Mouse (Mus musculus) CH12.LX (cell line): Measurements from ENCODE around the gene Emc9. TPM values are rescaled to one million over a fixed set of nuclear protein-coding genes. Genes with fewer than 3 reads are reported as not detected.

Source experiments
- DNase-seq: peaks from one replicate; pipeline ENCODE4 v3.0.0-alpha.2; 2013; ENCODE audit errors: extremely low read depth
- H3K27ac ChIP-seq: 2 replicates; pipeline ENCODE4 v1.5.1; 2012; ENCODE audit warnings: low read depth, mild to moderate bottlenecking, control low read depth, moderate library complexity; ENCODE audit not compliant: insufficient read depth
- H3K27me3 ChIP-seq: replicated peaks from 2 replicates; pipeline ENCODE3; 2012; ENCODE audit warnings: inconsistent platforms
- H3K36me3 ChIP-seq, 2 experiments: replicated peaks in 1 of 2; 2 replicates each; pipeline versions ENCODE3 to v1.6.1; 2012; ENCODE audit warnings: inconsistent platforms in 1 of 2, low read length in 1 of 2, mild to moderate bottlenecking in 1 of 2, mixed read lengths in 1 of 2, moderate library complexity in 1 of 2; ENCODE audit not compliant: control insufficient read depth in 1 of 2, insufficient read depth in 1 of 2
- H3K4me1 ChIP-seq, 2 experiments: 2 replicates each; pipeline ENCODE4 v1.6.1; 2012; ENCODE audit warnings: inconsistent platforms in 1 of 2, moderate library complexity in 1 of 2; ENCODE audit not compliant: insufficient read depth in 2 of 2, control insufficient read depth in 1 of 2
- H3K4me2 ChIP-seq: 2 replicates; pipeline ENCODE4 v1.6.1; 2012; ENCODE audit warnings: low read depth, mild to moderate bottlenecking, control low read depth; ENCODE audit not compliant: poor library complexity, insufficient read depth, severe bottlenecking
- H3K4me3 ChIP-seq, 3 experiments: fragments of 150-350 bp in 1 of 3; sonication (generic) in 1 of 3; replicated peaks in 1 of 3; 2 replicates each; pipeline versions ENCODE3 to v1.5.1; 2011 to 2012; ENCODE audit warnings: low read depth in 2 of 3, low read length in 2 of 3, mild to moderate bottlenecking in 2 of 3, moderate library complexity in 2 of 3, control low read depth in 1 of 3, improper control_type of control experiment in 1 of 3, inconsistent platforms in 1 of 3, mixed read lengths in 1 of 3; ENCODE audit not compliant: poor library complexity in 1 of 3
- H3K79me2 ChIP-seq: replicated peaks from 2 replicates; pipeline ENCODE4 v1.6.1; 2012; ENCODE audit warnings: mild to moderate bottlenecking, moderate library complexity; ENCODE audit not compliant: control insufficient read depth, poor library complexity, insufficient read depth, severe bottlenecking; ENCODE audit errors: extremely low read depth
- H3K9ac ChIP-seq: 2 replicates; pipeline ENCODE4 v1.6.1; 2012; ENCODE audit warnings: low read depth, mild to moderate bottlenecking, control low read depth, moderate library complexity; ENCODE audit not compliant: insufficient read depth
- H3K9me3 ChIP-seq: replicated peaks from 2 replicates; pipeline ENCODE3; 2012; ENCODE audit warnings: low read length, inconsistent platforms, mixed read lengths
- BHLHE40 ChIP-seq: IDR thresholded peaks from 2 replicates; pipeline ENCODE4 v1.6.1; 2011; ENCODE audit warnings: mild to moderate bottlenecking, low read depth, low read length, improper control_type of control experiment
- CHD1 ChIP-seq: IDR thresholded peaks from 2 replicates; pipeline ENCODE4 v1.6.1; 2012; ENCODE audit warnings: low read depth, low read length, improper control_type of control experiment, inconsistent platforms
- CTCF ChIP-seq, 2 experiments: IDR thresholded peaks in 1 of 2; conservative IDR thresholded peaks in 1 of 2; 2 replicates each; pipeline ENCODE4 v1.5.1; 2011 to 2012; ENCODE audit warnings: low read depth in 2 of 2, low read length in 2 of 2, improper control_type of control experiment in 1 of 2, inconsistent platforms in 1 of 2, mild to moderate bottlenecking in 1 of 2, moderate library complexity in 1 of 2
- E2F4 ChIP-seq: IDR thresholded peaks from 2 replicates; pipeline ENCODE4 v1.6.1; 2011; ENCODE audit warnings: low read depth, low read length, improper control_type of control experiment; ENCODE audit not compliant: insufficient replicate concordance
- ELF1 ChIP-seq: IDR thresholded peaks from 2 replicates; pipeline ENCODE4 v1.6.1; 2014; ENCODE audit warnings: low read depth, mild to moderate bottlenecking, inconsistent platforms, low read length, improper control_type of control experiment
- EP300 ChIP-seq: IDR thresholded peaks from 2 replicates; pipeline ENCODE4 v1.6.1; 2011; ENCODE audit warnings: low read length, improper control_type of control experiment
- HCFC1 ChIP-seq: IDR thresholded peaks from 2 replicates; pipeline ENCODE4 v1.6.1; 2012; ENCODE audit warnings: low read depth, mild to moderate bottlenecking, inconsistent platforms, low read length, improper control_type of control experiment
- IRF4 ChIP-seq: IDR thresholded peaks from 2 replicates; pipeline ENCODE4 v1.6.1; 2014; ENCODE audit warnings: low read depth, mild to moderate bottlenecking, inconsistent platforms, low read length, improper control_type of control experiment
- JUN ChIP-seq: IDR thresholded peaks from 2 replicates; pipeline ENCODE4 v1.6.1; 2011; ENCODE audit warnings: low read depth, mild to moderate bottlenecking, low read length, improper control_type of control experiment, moderate library complexity; ENCODE audit not compliant: insufficient read depth
- MAX ChIP-seq: IDR thresholded peaks from 2 replicates; pipeline ENCODE4 v1.6.1; 2011; ENCODE audit warnings: low read length, improper control_type of control experiment
- MAZ ChIP-seq: IDR thresholded peaks from 2 replicates; pipeline ENCODE4 v1.6.1; 2012; ENCODE audit warnings: low read depth, mild to moderate bottlenecking, inconsistent platforms, low read length, improper control_type of control experiment, moderate library complexity
- MEF2A ChIP-seq: IDR thresholded peaks from 2 replicates; pipeline ENCODE4 v1.6.1; 2014; ENCODE audit warnings: low read depth, mild to moderate bottlenecking, inconsistent platforms, low read length, improper control_type of control experiment, borderline replicate concordance
- MXI1 ChIP-seq: IDR thresholded peaks from 2 replicates; pipeline ENCODE4 v1.6.1; 2011; ENCODE audit warnings: mild to moderate bottlenecking, low read depth, low read length, improper control_type of control experiment
- MYC ChIP-seq: IDR thresholded peaks from 2 replicates; pipeline ENCODE4 v1.6.1; 2011; ENCODE audit warnings: low read depth, mild to moderate bottlenecking, improper control_type of control experiment, low read length
- POLR2A ChIP-seq: IDR thresholded peaks from 2 replicates; pipeline ENCODE4 v1.6.1; 2011; ENCODE audit warnings: low read depth, mild to moderate bottlenecking, improper control_type of control experiment, low read length
- RAD21 ChIP-seq: IDR thresholded peaks from 2 replicates; pipeline ENCODE4 v1.6.1; 2011; ENCODE audit warnings: low read depth, mild to moderate bottlenecking, low read length, improper control_type of control experiment, moderate library complexity
- RCOR1 ChIP-seq: conservative IDR thresholded peaks from 2 replicates; pipeline ENCODE4 v1.6.1; 2012; ENCODE audit warnings: low read depth, mild to moderate bottlenecking, inconsistent platforms, low read length, improper control_type of control experiment
- SIN3A ChIP-seq: IDR thresholded peaks from 2 replicates; pipeline ENCODE4 v1.6.1; 2012; ENCODE audit warnings: low read length, improper control_type of control experiment, inconsistent platforms
- SMC3 ChIP-seq: IDR thresholded peaks from 2 replicates; pipeline ENCODE4 v1.6.1; 2011; ENCODE audit warnings: low read depth, low read length, improper control_type of control experiment
- TBP ChIP-seq: conservative IDR thresholded peaks from 2 replicates; pipeline ENCODE4 v1.6.1; 2011; ENCODE audit warnings: low read depth, low read length, improper control_type of control experiment
- TCF12 ChIP-seq: IDR thresholded peaks from 2 replicates; pipeline ENCODE4 v1.6.1; 2014; ENCODE audit warnings: low read depth, mild to moderate bottlenecking, inconsistent platforms, low read length, improper control_type of control experiment
- ZKSCAN1 ChIP-seq: IDR thresholded peaks from 2 replicates; pipeline ENCODE4 v1.6.1; 2012; ENCODE audit warnings: low read depth, inconsistent platforms, low read length, improper control_type of control experiment, borderline replicate concordance
- ZMIZ1 ChIP-seq: IDR thresholded peaks from 2 replicates; pipeline ENCODE4 v1.6.1; 2012; ENCODE audit warnings: low read depth, mild to moderate bottlenecking, inconsistent platforms, low read length, improper control_type of control experiment
- ZNF384 ChIP-seq: IDR thresholded peaks from 2 replicates; pipeline ENCODE4 v1.6.1; 2012; ENCODE audit warnings: low read depth, low read length, improper control_type of control experiment, inconsistent platforms
- dilution Hi-C: fragments of 300-500 bp; cut with MboI; formaldehyde crosslinking; loops from 2 replicates; pipeline ENCODE4 v1.14.3; 2020; ENCODE audit warnings: low sequenced_read_pairs; ENCODE audit not compliant: extremely low pct_unique_long_range_greater_than_20kb, extremely low pct_ligation_motif_present
- in situ Hi-C: fragments of 300-500 bp; cut with MboI; formaldehyde crosslinking; loops from 3 replicates; pipeline ENCODE4 v1.14.3; 2019; ENCODE audit warnings: low sequenced_read_pairs, low pct_ligation_motif_present, low pct_unique_long_range_greater_than_20kb, mixed read lengths
- polyA plus RNA-seq: library from polyadenylated mRNA; unstranded; fragments of >175 nt; gene quantifications from 2 replicates; pipeline ENCODE4 v1.2.1, GENCODE M21; 2012; ENCODE audit warnings: low read depth; ENCODE audit not compliant: insufficient read length
- total RNA-seq, 2 experiments: library from RNA; depleted of rRNA; stranded (reverse); fragments of 300-350 nt in 1 of 2; fragments of >200 nt in 1 of 2; gene quantifications; 2 replicates each; pipeline ENCODE4 v1.2.3; 2012 to 2014

Gene Emc9
- total and polyA plus RNA-seq, 3 experiments: 1.7 to 9.6 (median 4.2) TPM

DNA sequence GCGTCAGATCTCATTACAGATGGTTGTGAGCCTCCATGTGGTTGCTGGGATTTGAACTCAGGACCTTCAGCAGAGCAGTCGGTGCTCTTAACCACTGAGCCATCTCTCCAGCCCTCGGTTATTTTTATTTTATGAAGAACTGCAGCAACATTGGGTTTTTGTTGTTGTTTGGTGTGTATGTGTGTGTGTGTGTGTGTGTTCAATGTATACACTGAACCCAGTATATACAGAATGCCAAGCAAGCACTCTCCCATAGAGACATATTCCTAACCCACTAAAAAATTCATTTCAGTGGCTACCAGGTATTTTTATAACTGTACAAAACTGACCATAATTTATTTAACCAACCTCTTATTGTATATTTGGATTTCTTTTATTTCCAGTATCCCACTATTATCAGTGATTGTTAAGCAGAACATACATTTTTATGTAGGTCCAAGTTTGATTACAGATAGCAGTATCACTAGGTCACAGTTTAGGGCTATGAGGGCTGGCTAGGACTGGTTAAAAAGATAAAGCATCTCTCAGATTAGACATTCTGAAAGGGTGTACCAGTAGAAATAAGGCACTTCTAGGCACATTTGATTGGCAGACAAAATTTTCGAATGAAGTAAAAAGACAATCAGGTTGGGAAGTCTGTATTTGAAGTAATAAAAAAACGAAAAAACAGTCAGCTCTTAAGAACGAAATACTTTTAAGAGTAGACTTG lies 26.2 kb downstream of the Emc9 start:
- Histone ChIP-seq H3K4me2 (peak overlapping the region; percentile 61; the same call in 1 of the 2 replicates), H3K9me3 (no peaks in the 10 kb centered on the region), H3K79me2 (peaks cover 6% of the 10 kb centered on the region; the same call in 1 of the 2 replicates), H3K9ac (peak overlapping the region; percentile 87), H3K4me1 (peaks cover 9 to 35% of the 10 kb centered on the region in 2 experiments), H3K27me3 (no peaks in the 10 kb centered on the region), H3K36me3 (peaks cover 7 to 20% of the 10 kb centered on the region in 2 experiments), H3K27ac (no peak overlapping the region), H3K4me3 (peak overlapping the region in 2 of 3 experiments; percentile 69 to 80)
- TF ChIP-seq E2F4: no peak
- peak; percentile 54; the same call in 1 of the 2 replicates for TF ChIP-seq CHD1
- TF ChIP-seq JUN: no peak
- TF ChIP-seq BHLHE40: no peak
- TF ChIP-seq HCFC1: no peak
- TF ChIP-seq TBP: peak; percentile 58; the same call in 1 of the 2 replicates
- in situ Hi-C loops (no loop called here), dilution Hi-C loops (no loop called here)
- no peak for DNase-seq

DNA sequence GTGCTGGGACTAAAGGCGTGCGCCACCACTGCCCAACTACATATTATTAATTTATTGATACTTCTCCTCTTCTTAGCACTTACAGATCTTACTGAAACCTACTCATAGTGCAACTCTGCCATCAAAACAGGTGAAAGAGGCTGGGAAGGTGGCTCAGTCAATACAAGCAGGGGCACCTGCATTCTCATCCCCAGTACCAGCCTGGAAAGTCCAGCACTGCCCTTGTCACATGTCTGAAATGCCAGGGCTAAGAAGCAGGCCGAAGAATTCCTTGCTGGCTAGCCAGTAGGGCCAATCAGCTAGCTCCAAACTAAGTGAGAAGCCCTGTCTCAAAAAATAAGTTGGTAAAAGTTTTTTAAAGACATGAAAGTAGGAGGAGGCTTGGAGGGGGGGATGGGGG lies 27.5 kb downstream of the Emc9 start:
- peak overlapping the region; percentile 47 for H3K4me2 ChIP-seq
- no peaks in the 10 kb centered on the region for H3K9me3 ChIP-seq
- H3K27me3 ChIP-seq: no peaks in the 10 kb centered on the region
- peaks cover 6% of the 10 kb centered on the region; the same call in 1 of the 2 replicates for H3K79me2 ChIP-seq
- TF ChIP-seq SMC3: no peak
- TF ChIP-seq ZKSCAN1: no peak
- no peak for TF ChIP-seq CTCF (conservative IDR thresholded peaks at IDR 0.05 in 1 of 2, IDR thresholded peaks at IDR 0.05 in 1 of 2; ENCODE audit: low read depth in 2 of 2, low read length in 2 of 2)
- TF ChIP-seq MAX: no peak
- H3K9ac ChIP-seq: peak overlapping the region; percentile 53; the same call in 1 of the 2 replicates
- H3K4me1 ChIP-seq: peaks cover 9 to 35% of the 10 kb centered on the region in 2 experiments
- DNase-seq: no peak
- H3K27ac ChIP-seq: peak overlapping the region; percentile 86
- peaks cover 0 to 7% of the 10 kb centered on the region in 2 experiments for H3K36me3 ChIP-seq
- dilution Hi-C loops (no loop called here), in situ Hi-C loops (no loop called here)
- no peak overlapping the region for H3K4me3 ChIP-seq

DNA sequence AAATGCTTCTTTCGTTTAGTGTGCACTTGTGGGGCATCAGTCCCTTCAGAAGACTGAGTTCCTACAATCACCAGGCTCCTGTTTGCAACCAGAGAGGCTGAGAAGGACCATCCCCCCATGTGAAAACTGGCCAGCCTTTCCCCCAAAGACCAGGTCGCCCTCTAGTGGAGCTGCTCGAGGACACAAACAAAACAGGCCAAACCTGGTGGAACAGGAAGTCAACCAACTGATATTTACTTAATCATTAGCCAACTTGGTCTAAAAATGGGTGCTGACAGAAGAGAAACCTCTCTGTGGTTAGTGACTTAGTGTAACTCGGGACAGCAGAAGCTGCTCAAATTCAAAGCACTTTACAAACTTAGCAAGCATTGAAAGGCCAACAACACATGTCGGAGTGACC lies 28.1 kb downstream of the Emc9 start:
- DNase-seq: peak; percentile 97
- in situ Hi-C loops (no loop called here), dilution Hi-C loops (no loop called here)
- peaks cover 5% of the 10 kb centered on the region; the same call in 1 of the 2 replicates for H3K79me2 ChIP-seq
- peaks cover 8 to 31% of the 10 kb centered on the region in 2 experiments for H3K4me1 ChIP-seq
- peaks cover 0 to 4% of the 10 kb centered on the region in 2 experiments for H3K36me3 ChIP-seq
- H3K27ac ChIP-seq: peak overlapping the region; percentile 86
- H3K9me3 ChIP-seq: no peaks in the 10 kb centered on the region
- H3K4me2 ChIP-seq: peak overlapping the region; percentile 47
- H3K27me3 ChIP-seq: no peaks in the 10 kb centered on the region
- H3K4me3 ChIP-seq: no peak overlapping the region
- H3K9ac ChIP-seq: no peak overlapping the region
- TF ChIP-seq TCF12 (peak; percentile 44; the same call in 1 of the 2 replicates), MYC (peak; percentile 87), ZNF384 (peak; percentile 22; the same call in 1 of the 2 replicates), MXI1 (no peak; the same call in 1 of the 2 replicates), BHLHE40 (peak; percentile 61; the same call in 1 of the 2 replicates), TBP (peak; percentile 54; the same call in 1 of the 2 replicates), RCOR1 (no peak), IRF4 (peak; percentile 88), SIN3A (peak; percentile 83; the same call in 1 of the 2 replicates), EP300 (peak; percentile 65), MAZ (peak; percentile 72), POLR2A (peak; percentile 47; the same call in 1 of the 2 replicates), ZMIZ1 (no peak), MEF2A (peak; percentile 99), CTCF (conservative IDR thresholded peaks at IDR 0.05 in 1 of 2, IDR thresholded peaks at IDR 0.05 in 1 of 2; ENCODE audit: low read depth in 2 of 2, low read length in 2 of 2) (peak; percentile 48 to 96; a peak in 3 of 4 replicates), ELF1 (peak; percentile 82), RAD21 (peak; percentile 89)
